Mouse (Mus musculus): ENCODE results near the gene Igfbp6. TPM values are rescaled to one million over a fixed set of nuclear protein-coding genes. Genes with fewer than 3 reads are reported as not detected.

Gene Igfbp6
- polyA plus RNA-seq, 1 experiment from 2014 or later: 39.5 TPM

- Histone ChIP-seq H3K36me3 (ENCODE audit: control insufficient read depth, insufficient read depth, low read length) (no peaks in the 10 kb centered on the region), H3K9me3 (ENCODE audit: control insufficient read depth, low read length) (no peaks in the 10 kb centered on the region), H3K4me1 (replicated peaks; ENCODE audit: control insufficient read depth, insufficient read depth) (no peaks in the 10 kb centered on the region), H3K4me3 (ENCODE audit: low read depth, low read length) (no peak overlapping the region), H3K4me2 (replicated peaks; ENCODE audit: low read depth) (no peak overlapping the region), H3K27ac (replicated peaks) (no peak overlapping the region), H3K9ac (ENCODE audit: low read length) (no peak overlapping the region), H3K27me3 (ENCODE audit: control insufficient read depth, insufficient read depth, low read length) (no peaks in the 10 kb centered on the region)
- ATAC-seq (ENCODE audit: low FRiP score, low TSS enrichment): 0 out of 2 replicates have a peak, but pooled peaks have one; percentile 8
- WGBS: 62% methylated on average over 25 of the region's 27 CpGs
- no peak for DNase-seq (ENCODE audit: low spot score)
- TF ChIP-seq CTCF (IDR thresholded peaks at IDR 0.05; ENCODE audit: low read depth): no peak
- no peak for TF ChIP-seq EP300 (optimal IDR thresholded peaks at IDR 0.05)
These were observed 16.4 kb downstream of the Igfbp6 start for GRCm38 (mm10) chr15:102160415-102161060.

DNA sequence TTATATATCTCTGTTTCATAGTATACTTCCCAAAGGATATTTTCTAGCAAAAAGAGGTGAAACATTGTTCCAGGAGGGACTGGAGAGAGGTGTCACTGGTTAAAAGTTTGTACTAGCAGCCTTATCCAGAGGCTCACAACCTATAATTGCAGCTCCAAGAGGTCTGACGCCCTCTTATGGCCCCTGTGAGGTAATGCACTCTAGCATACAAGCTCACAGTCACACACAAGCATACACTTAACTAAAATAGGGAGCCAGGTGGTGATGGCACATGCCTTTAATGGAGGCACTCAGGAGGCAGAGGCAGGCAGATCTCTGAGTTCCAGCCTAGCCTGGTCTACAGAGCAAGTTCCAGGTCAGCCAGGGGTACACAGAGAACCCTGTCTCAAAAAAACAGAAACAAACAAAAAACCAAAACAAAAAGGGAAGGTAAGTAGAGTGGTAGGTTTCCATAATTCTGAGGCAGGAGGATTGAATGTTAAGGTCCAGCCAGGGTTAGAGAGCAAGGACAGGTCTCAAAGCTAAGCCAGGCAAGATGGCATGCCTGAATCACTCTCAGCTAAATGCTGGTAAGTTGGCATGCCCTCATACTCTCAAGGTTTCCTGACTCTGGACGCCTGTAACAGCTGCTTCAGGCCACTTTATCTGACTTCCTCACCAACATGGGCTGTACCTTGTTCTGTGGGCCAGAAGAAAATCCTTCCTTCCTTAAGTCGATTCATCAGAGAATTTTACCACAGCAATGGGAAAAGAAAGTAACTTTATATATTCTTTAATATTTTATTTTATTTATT is 19.9 kb downstream of the Igfbp6 start:
- Histone ChIP-seq H3K9ac (ENCODE audit: low read length) (no peak overlapping the region), H3K9me3 (ENCODE audit: control insufficient read depth, low read length) (no peaks in the 10 kb centered on the region), H3K4me3 (ENCODE audit: low read depth, low read length) (no peak overlapping the region), H3K36me3 (ENCODE audit: control insufficient read depth, insufficient read depth, low read length) (no peaks in the 10 kb centered on the region), H3K27ac (replicated peaks) (no peak overlapping the region), H3K27me3 (ENCODE audit: control insufficient read depth, insufficient read depth, low read length) (no peaks in the 10 kb centered on the region), H3K4me2 (replicated peaks; ENCODE audit: low read depth) (no peak overlapping the region), H3K4me1 (replicated peaks; ENCODE audit: control insufficient read depth, insufficient read depth) (no peaks in the 10 kb centered on the region; the same call in 1 of the 2 replicates)
- WGBS: 51% methylated on average over 3 of the region's 3 CpGs
- TF ChIP-seq EP300 (optimal IDR thresholded peaks at IDR 0.05) (no peak), CTCF (IDR thresholded peaks at IDR 0.05; ENCODE audit: low read depth) (peak; percentile 40)
- ATAC-seq (ENCODE audit: low FRiP score, low TSS enrichment): no peak
- DNase-seq (ENCODE audit: low spot score): no peak

DNA sequence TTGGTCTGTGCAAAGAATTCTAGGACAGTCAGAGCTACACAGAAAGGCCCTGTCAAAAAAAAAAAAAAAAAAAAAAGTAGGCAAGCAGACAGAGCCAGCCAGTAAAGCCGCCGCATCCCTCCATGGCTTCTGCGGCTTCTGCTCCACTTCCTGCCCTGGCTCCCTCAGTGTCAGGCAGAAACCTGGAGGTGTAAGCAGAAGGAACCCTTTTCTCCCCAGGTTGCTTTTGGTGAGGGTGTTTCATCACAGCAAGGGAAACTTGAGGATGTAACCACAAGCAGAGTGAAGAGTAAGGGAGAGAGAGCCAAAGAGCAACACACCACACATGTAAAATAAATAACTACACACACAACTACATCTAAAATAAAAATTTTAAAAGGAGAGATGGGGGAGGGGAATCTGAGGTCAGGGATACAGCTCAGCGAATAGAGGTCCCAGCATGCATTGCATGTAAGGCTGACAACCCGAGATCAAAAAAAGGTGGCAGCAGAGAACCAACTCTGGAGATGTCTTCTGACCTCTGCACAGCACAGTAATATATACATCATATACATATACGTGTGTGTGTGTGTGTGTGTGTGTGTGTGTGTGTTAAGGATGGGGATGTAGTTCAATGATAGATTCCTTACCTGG is 21.4 kb downstream of the Igfbp6 start:
- Histone ChIP-seq H3K4me2 (replicated peaks; ENCODE audit: low read depth) (no peak overlapping the region), H3K4me1 (replicated peaks; ENCODE audit: control insufficient read depth, insufficient read depth) (no peaks in the 10 kb centered on the region; the same call in 1 of the 2 replicates), H3K9me3 (ENCODE audit: control insufficient read depth, low read length) (no peaks in the 10 kb centered on the region), H3K9ac (ENCODE audit: low read length) (no peak overlapping the region), H3K4me3 (ENCODE audit: low read depth, low read length) (no peak overlapping the region), H3K27me3 (ENCODE audit: control insufficient read depth, insufficient read depth, low read length) (no peaks in the 10 kb centered on the region), H3K27ac (replicated peaks) (no peak overlapping the region), H3K36me3 (ENCODE audit: control insufficient read depth, insufficient read depth, low read length) (no peaks in the 10 kb centered on the region)
- 32% methylated on average over 6 of the region's 6 CpGs for WGBS
- no peak for TF ChIP-seq EP300 (optimal IDR thresholded peaks at IDR 0.05)
- no peak for TF ChIP-seq CTCF (IDR thresholded peaks at IDR 0.05; ENCODE audit: low read depth)
- ATAC-seq (ENCODE audit: low FRiP score, low TSS enrichment): no peak
- DNase-seq (ENCODE audit: low spot score): no peak

DNA sequence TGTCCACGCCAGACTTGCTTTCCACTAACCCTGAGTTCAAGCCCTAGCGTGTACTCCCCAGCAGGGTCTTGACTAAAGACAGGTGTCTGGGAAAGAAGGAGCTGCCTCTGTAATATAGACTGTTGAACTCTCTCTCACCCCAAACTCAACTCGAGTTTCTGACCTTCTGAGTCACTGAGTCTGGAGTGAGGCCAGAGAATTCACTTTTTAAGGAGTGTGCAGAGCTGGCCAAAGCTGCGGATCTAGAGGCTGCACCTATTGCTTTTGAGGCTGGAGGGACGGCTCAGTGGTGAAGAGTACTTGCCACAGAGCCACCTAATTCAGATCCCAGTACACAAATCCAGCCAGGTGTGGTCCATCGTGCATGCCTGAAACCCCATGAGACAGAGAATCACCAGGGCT is 23.5 kb downstream of the Igfbp6 start:
- no peaks in the 10 kb centered on the region for H3K27me3 ChIP-seq (ENCODE audit: control insufficient read depth, insufficient read depth, low read length)
- ATAC-seq (ENCODE audit: low FRiP score, low TSS enrichment): peak; percentile 82
- no peaks in the 10 kb centered on the region; the same call in 1 of the 2 replicates for H3K4me1 ChIP-seq (replicated peaks; ENCODE audit: control insufficient read depth, insufficient read depth)
- 13% methylated on average over 6 of the region's 6 CpGs for WGBS
- H3K36me3 ChIP-seq (ENCODE audit: control insufficient read depth, insufficient read depth, low read length): no peaks in the 10 kb centered on the region
- H3K9me3 ChIP-seq (ENCODE audit: control insufficient read depth, low read length): no peaks in the 10 kb centered on the region
- H3K4me3 ChIP-seq (ENCODE audit: low read depth, low read length): no peak overlapping the region
- H3K4me2 ChIP-seq (replicated peaks; ENCODE audit: low read depth): no peak overlapping the region
- H3K27ac ChIP-seq (replicated peaks): no peak overlapping the region
- no peak overlapping the region for H3K9ac ChIP-seq (ENCODE audit: low read length)
- peak; percentile 63 for DNase-seq (ENCODE audit: low spot score)
- TF ChIP-seq CTCF (IDR thresholded peaks at IDR 0.05; ENCODE audit: low read depth) (peak; percentile 7; the same call in 1 of the 2 replicates), EP300 (optimal IDR thresholded peaks at IDR 0.05) (no peak)

DNA sequence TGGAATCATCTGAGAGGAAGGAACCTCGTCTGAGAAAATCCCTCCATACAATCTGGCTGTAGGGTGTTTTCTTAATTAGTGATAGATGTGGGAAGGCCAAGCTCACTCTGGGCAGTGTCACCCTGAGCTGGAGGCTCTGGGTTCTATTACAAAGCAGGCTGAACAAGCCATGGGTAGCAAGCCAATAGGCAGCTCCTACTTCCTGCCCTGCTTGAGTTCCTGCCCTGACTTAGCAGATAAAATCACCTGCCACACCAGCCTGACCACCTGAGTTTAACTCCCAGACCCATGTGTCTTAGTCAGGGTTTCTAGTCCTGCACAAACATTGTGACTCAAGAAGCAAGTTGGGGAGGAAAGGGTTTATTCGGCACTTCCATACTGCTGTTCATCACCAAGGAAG is 24.9 kb downstream of the Igfbp6 start:
- Histone ChIP-seq H3K9ac (ENCODE audit: low read length) (no peak overlapping the region), H3K27me3 (ENCODE audit: control insufficient read depth, insufficient read depth, low read length) (no peaks in the 10 kb centered on the region), H3K36me3 (ENCODE audit: control insufficient read depth, insufficient read depth, low read length) (no peaks in the 10 kb centered on the region), H3K27ac (replicated peaks) (no peak overlapping the region), H3K4me3 (ENCODE audit: low read depth, low read length) (no peak overlapping the region), H3K4me1 (replicated peaks; ENCODE audit: control insufficient read depth, insufficient read depth) (no peaks in the 10 kb centered on the region; the same call in 1 of the 2 replicates), H3K9me3 (ENCODE audit: control insufficient read depth, low read length) (no peaks in the 10 kb centered on the region), H3K4me2 (replicated peaks; ENCODE audit: low read depth) (no peak overlapping the region)
- no peak for TF ChIP-seq CTCF (IDR thresholded peaks at IDR 0.05; ENCODE audit: low read depth)
- TF ChIP-seq EP300 (optimal IDR thresholded peaks at IDR 0.05): no peak
- DNase-seq (ENCODE audit: low spot score) (no peak), ATAC-seq (ENCODE audit: low FRiP score, low TSS enrichment) (peak; percentile 41)
- 34% methylated on average over 2 of the region's 2 CpGs for WGBS
